ENCODE assay signal across 31 mouse cellular contexts in genomic region chrX:114484153-114484552, GRCm38 (mm10).
"Had no signal": no experiment of that assay in that cellular context is flagged by ENCODE, and none has a peak within 500 bp of the region (broad histone marks: within the 10 kb centered on the region; RNA-seq: fewer than 3 reads in every experiment).

No protein-coding gene starts in this region.

- H3K9me3 ChIP-seq: heart, embryonic 10.5 days; heart, embryonic 12.5 days; heart, embryonic 13.5 days; heart, embryonic 15.5 days; hindbrain, embryonic 10.5 days; hindbrain, embryonic 12.5 days; hindbrain, embryonic 13.5 days; hindbrain, embryonic 15.5 days; intestine, embryonic 15.5 days; kidney, embryonic 15.5 days had no signal

- DNase-seq: heart, postnatal 10 days; heart, postnatal 14 days; heart, postnatal 36 days; heart, postnatal 4 days; kidney, adult 11 months; kidney, adult 18-20 months; kidney, adult 2 months; kidney, adult 8-10 months; kidney, adult 9 months; kidney, postnatal 10 days; kidney, postnatal 14 days; kidney, postnatal 25 days; kidney, postnatal 36 days; kidney, postnatal 4 days; layer of hippocampus, adult 9-11 months; layer of hippocampus, postnatal 36 days had no signal

- H3K36me3 ChIP-seq: heart, embryonic 10.5 days; heart, embryonic 12.5 days; heart, embryonic 13.5 days; heart, embryonic 15.5 days; hindbrain, embryonic 10.5 days; hindbrain, embryonic 12.5 days; hindbrain, embryonic 13.5 days; hindbrain, embryonic 15.5 days; intestine, embryonic 15.5 days; kidney, embryonic 15.5 days had no signal

- H3K27ac ChIP-seq: heart, embryonic 10.5 days; heart, embryonic 13.5 days; heart, embryonic 15.5 days; hindbrain, embryonic 10.5 days; hindbrain, embryonic 12.5 days; hindbrain, embryonic 13.5 days; hindbrain, embryonic 14.5 days; hindbrain, embryonic 15.5 days; hindbrain, postnatal 0 days; intestine, embryonic 15.5 days; kidney, embryonic 15.5 days; kidney, postnatal 0 days; layer of hippocampus, adult 2 months; left cerebral cortex, adult 2 months had no signal

- H3K9ac ChIP-seq: heart, embryonic 12.5 days; heart, embryonic 13.5 days; heart, embryonic 15.5 days; hindbrain, embryonic 12.5 days; hindbrain, embryonic 13.5 days; hindbrain, embryonic 14.5 days; hindbrain, embryonic 15.5 days; intestine, embryonic 15.5 days; kidney, embryonic 15.5 days had no signal

- H3K4me1 ChIP-seq: heart, embryonic 10.5 days; heart, embryonic 12.5 days; heart, embryonic 13.5 days; heart, embryonic 15.5 days; hindbrain, embryonic 10.5 days; hindbrain, embryonic 12.5 days; hindbrain, embryonic 13.5 days; hindbrain, embryonic 15.5 days; intestine, embryonic 15.5 days; kidney, embryonic 15.5 days had no signal

- H3K4me3 ChIP-seq: heart, embryonic 10.5 days; heart, embryonic 12.5 days; heart, embryonic 13.5 days; heart, embryonic 15.5 days; hindbrain, embryonic 10.5 days; hindbrain, embryonic 12.5 days; hindbrain, embryonic 13.5 days; hindbrain, embryonic 15.5 days; intestine, embryonic 15.5 days; kidney, embryonic 15.5 days; layer of hippocampus, adult 2 months; left cerebral cortex, adult 2 months had no signal

- H3K27me3 ChIP-seq: heart, embryonic 12.5 days; heart, embryonic 13.5 days; heart, embryonic 15.5 days; hindbrain, embryonic 12.5 days; hindbrain, embryonic 13.5 days; hindbrain, embryonic 15.5 days; intestine, embryonic 15.5 days; kidney, embryonic 15.5 days had no signal
